Mouse (Mus musculus) CH12.LX (cell line): ENCODE results near the gene Perp. TPM values are rescaled to one million over a fixed set of nuclear protein-coding genes. Genes with fewer than 3 reads are reported as not detected.

Source experiments
- DNase-seq: peaks from one replicate; pipeline ENCODE4 v3.0.0-alpha.2; 2013; ENCODE audit errors: extremely low read depth
- H3K27ac ChIP-seq: 2 replicates; pipeline ENCODE4 v1.5.1; 2012; ENCODE audit warnings: low read depth, mild to moderate bottlenecking, control low read depth, moderate library complexity; ENCODE audit not compliant: insufficient read depth
- H3K27me3 ChIP-seq: replicated peaks from 2 replicates; pipeline ENCODE3; 2012; ENCODE audit warnings: inconsistent platforms
- H3K36me3 ChIP-seq, 2 experiments: replicated peaks in 1 of 2; 2 replicates each; pipeline versions ENCODE3 to v1.6.1; 2012; ENCODE audit warnings: inconsistent platforms in 1 of 2, low read length in 1 of 2, mild to moderate bottlenecking in 1 of 2, mixed read lengths in 1 of 2, moderate library complexity in 1 of 2; ENCODE audit not compliant: control insufficient read depth in 1 of 2, insufficient read depth in 1 of 2
- H3K4me1 ChIP-seq, 2 experiments: 2 replicates each; pipeline ENCODE4 v1.6.1; 2012; ENCODE audit warnings: inconsistent platforms in 1 of 2, moderate library complexity in 1 of 2; ENCODE audit not compliant: insufficient read depth in 2 of 2, control insufficient read depth in 1 of 2
- H3K4me2 ChIP-seq: 2 replicates; pipeline ENCODE4 v1.6.1; 2012; ENCODE audit warnings: low read depth, mild to moderate bottlenecking, control low read depth; ENCODE audit not compliant: poor library complexity, insufficient read depth, severe bottlenecking
- H3K4me3 ChIP-seq, 3 experiments: fragments of 150-350 bp in 1 of 3; sonication (generic) in 1 of 3; replicated peaks in 1 of 3; 2 replicates each; pipeline versions ENCODE3 to v1.5.1; 2011 to 2012; ENCODE audit warnings: low read depth in 2 of 3, low read length in 2 of 3, mild to moderate bottlenecking in 2 of 3, moderate library complexity in 2 of 3, control low read depth in 1 of 3, improper control_type of control experiment in 1 of 3, inconsistent platforms in 1 of 3, mixed read lengths in 1 of 3; ENCODE audit not compliant: poor library complexity in 1 of 3
- H3K79me2 ChIP-seq: replicated peaks from 2 replicates; pipeline ENCODE4 v1.6.1; 2012; ENCODE audit warnings: mild to moderate bottlenecking, moderate library complexity; ENCODE audit not compliant: control insufficient read depth, poor library complexity, insufficient read depth, severe bottlenecking; ENCODE audit errors: extremely low read depth
- H3K9ac ChIP-seq: 2 replicates; pipeline ENCODE4 v1.6.1; 2012; ENCODE audit warnings: low read depth, mild to moderate bottlenecking, control low read depth, moderate library complexity; ENCODE audit not compliant: insufficient read depth
- H3K9me3 ChIP-seq: replicated peaks from 2 replicates; pipeline ENCODE3; 2012; ENCODE audit warnings: low read length, inconsistent platforms, mixed read lengths
- CTCF ChIP-seq, 2 experiments: IDR thresholded peaks in 1 of 2; conservative IDR thresholded peaks in 1 of 2; 2 replicates each; pipeline ENCODE4 v1.5.1; 2011 to 2012; ENCODE audit warnings: low read depth in 2 of 2, low read length in 2 of 2, improper control_type of control experiment in 1 of 2, inconsistent platforms in 1 of 2, mild to moderate bottlenecking in 1 of 2, moderate library complexity in 1 of 2
- EP300 ChIP-seq: IDR thresholded peaks from 2 replicates; pipeline ENCODE4 v1.6.1; 2011; ENCODE audit warnings: low read length, improper control_type of control experiment
- ETS1 ChIP-seq: conservative IDR thresholded peaks from 2 replicates; pipeline ENCODE4 v1.6.1; 2012; ENCODE audit warnings: low read depth, mild to moderate bottlenecking, inconsistent platforms, low read length, improper control_type of control experiment, moderate library complexity
- JUN ChIP-seq: IDR thresholded peaks from 2 replicates; pipeline ENCODE4 v1.6.1; 2011; ENCODE audit warnings: low read depth, mild to moderate bottlenecking, low read length, improper control_type of control experiment, moderate library complexity; ENCODE audit not compliant: insufficient read depth
- JUND ChIP-seq: conservative IDR thresholded peaks from 2 replicates; pipeline ENCODE4 v1.6.1; 2011; ENCODE audit warnings: low read depth, low read length, improper control_type of control experiment
- KAT2A ChIP-seq: IDR thresholded peaks from 2 replicates; pipeline ENCODE4 v1.6.1; 2012; ENCODE audit warnings: low read length, improper control_type of control experiment, inconsistent platforms; ENCODE audit not compliant: insufficient replicate concordance
- MAFK ChIP-seq: IDR thresholded peaks from 2 replicates; pipeline ENCODE4 v1.6.1; 2011; ENCODE audit warnings: low read length, improper control_type of control experiment; ENCODE audit not compliant: insufficient replicate concordance
- MAZ ChIP-seq: IDR thresholded peaks from 2 replicates; pipeline ENCODE4 v1.6.1; 2012; ENCODE audit warnings: low read depth, mild to moderate bottlenecking, inconsistent platforms, low read length, improper control_type of control experiment, moderate library complexity
- MEF2A ChIP-seq: IDR thresholded peaks from 2 replicates; pipeline ENCODE4 v1.6.1; 2014; ENCODE audit warnings: low read depth, mild to moderate bottlenecking, inconsistent platforms, low read length, improper control_type of control experiment, borderline replicate concordance
- MYC ChIP-seq: IDR thresholded peaks from 2 replicates; pipeline ENCODE4 v1.6.1; 2011; ENCODE audit warnings: low read depth, mild to moderate bottlenecking, improper control_type of control experiment, low read length
- NELFE ChIP-seq: IDR thresholded peaks from 2 replicates; pipeline ENCODE4 v1.6.1; 2011; ENCODE audit warnings: low read depth, low read length, improper control_type of control experiment
- PAX5 ChIP-seq: IDR thresholded peaks from 2 replicates; pipeline ENCODE4 v1.6.1; 2012; ENCODE audit warnings: low read length, inconsistent platforms, mixed read lengths
- RAD21 ChIP-seq: IDR thresholded peaks from 2 replicates; pipeline ENCODE4 v1.6.1; 2011; ENCODE audit warnings: low read depth, mild to moderate bottlenecking, low read length, improper control_type of control experiment, moderate library complexity
- TBP ChIP-seq: conservative IDR thresholded peaks from 2 replicates; pipeline ENCODE4 v1.6.1; 2011; ENCODE audit warnings: low read depth, low read length, improper control_type of control experiment
- TCF12 ChIP-seq: IDR thresholded peaks from 2 replicates; pipeline ENCODE4 v1.6.1; 2014; ENCODE audit warnings: low read depth, mild to moderate bottlenecking, inconsistent platforms, low read length, improper control_type of control experiment
- USF2 ChIP-seq: conservative IDR thresholded peaks from 2 replicates; pipeline ENCODE4 v1.6.1; 2011; ENCODE audit warnings: low read depth, low read length, improper control_type of control experiment
- ZNF384 ChIP-seq: IDR thresholded peaks from 2 replicates; pipeline ENCODE4 v1.6.1; 2012; ENCODE audit warnings: low read depth, low read length, improper control_type of control experiment, inconsistent platforms
- dilution Hi-C: fragments of 300-500 bp; cut with MboI; formaldehyde crosslinking; loops from 2 replicates; pipeline ENCODE4 v1.14.3; 2020; ENCODE audit warnings: low sequenced_read_pairs; ENCODE audit not compliant: extremely low pct_unique_long_range_greater_than_20kb, extremely low pct_ligation_motif_present
- in situ Hi-C: fragments of 300-500 bp; cut with MboI; formaldehyde crosslinking; loops from 3 replicates; pipeline ENCODE4 v1.14.3; 2019; ENCODE audit warnings: low sequenced_read_pairs, low pct_ligation_motif_present, low pct_unique_long_range_greater_than_20kb, mixed read lengths
- polyA plus RNA-seq: library from polyadenylated mRNA; unstranded; fragments of >175 nt; gene quantifications from 2 replicates; pipeline ENCODE4 v1.2.1, GENCODE M21; 2012; ENCODE audit warnings: low read depth; ENCODE audit not compliant: insufficient read length
- total RNA-seq, 2 experiments: library from RNA; depleted of rRNA; stranded (reverse); fragments of 300-350 nt in 1 of 2; fragments of >200 nt in 1 of 2; gene quantifications; 2 replicates each; pipeline ENCODE4 v1.2.3; 2012 to 2014

Gene Perp
- total and polyA plus RNA-seq, 3 experiments = 0.51 TPM; not detected in 2

DNA sequence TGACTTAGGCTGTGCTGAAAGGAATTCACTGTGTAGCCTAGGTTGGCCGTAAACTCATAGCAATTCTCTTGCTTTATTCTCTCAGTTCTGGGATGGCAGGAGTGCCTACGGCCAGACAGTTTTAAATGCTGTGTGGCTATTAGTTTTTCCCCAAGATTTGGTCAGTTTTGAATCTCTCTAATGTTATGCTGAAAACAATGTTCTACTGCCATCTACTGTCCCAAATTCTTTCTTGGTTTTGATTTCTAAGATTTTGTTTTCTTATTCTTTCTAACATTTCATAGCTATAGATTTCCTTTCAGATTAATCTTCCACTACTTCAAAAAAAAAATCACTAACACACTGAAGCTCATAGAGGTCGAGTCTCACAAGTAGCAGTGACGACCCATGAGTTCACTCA lies 4.1 kb upstream of the Perp start:
- Histone ChIP-seq H3K27me3 (no peaks in the 10 kb centered on the region), H3K4me1 (peaks cover 0 to 20% of the 10 kb centered on the region in 2 experiments; a peak in 3 of 4 replicates), H3K79me2 (no peaks in the 10 kb centered on the region), H3K36me3 (no peaks in the 10 kb centered on the region), H3K9ac (no peak overlapping the region), H3K9me3 (no peaks in the 10 kb centered on the region), H3K4me2 (no peak overlapping the region), H3K4me3 (no peak overlapping the region), H3K27ac (no peak overlapping the region)
- dilution Hi-C loops (no loop called here), in situ Hi-C loops (no loop called here)
- peak in 1 of 2 experiments; percentile 34; a peak in 2 of 4 replicates for TF ChIP-seq CTCF (conservative IDR thresholded peaks at IDR 0.05 in 1 of 2, IDR thresholded peaks at IDR 0.05 in 1 of 2; ENCODE audit: low read depth in 2 of 2, low read length in 2 of 2)
- TF ChIP-seq JUND = no peak
- TF ChIP-seq MAZ = no peak
- TF ChIP-seq USF2 = no peak
- no peak for TF ChIP-seq EP300
- TF ChIP-seq JUN = no peak
- TF ChIP-seq TCF12 = no peak
- no peak for TF ChIP-seq NELFE
- TF ChIP-seq ZNF384 = no peak
- peak; percentile 51 for TF ChIP-seq RAD21
- DNase-seq = no peak

DNA sequence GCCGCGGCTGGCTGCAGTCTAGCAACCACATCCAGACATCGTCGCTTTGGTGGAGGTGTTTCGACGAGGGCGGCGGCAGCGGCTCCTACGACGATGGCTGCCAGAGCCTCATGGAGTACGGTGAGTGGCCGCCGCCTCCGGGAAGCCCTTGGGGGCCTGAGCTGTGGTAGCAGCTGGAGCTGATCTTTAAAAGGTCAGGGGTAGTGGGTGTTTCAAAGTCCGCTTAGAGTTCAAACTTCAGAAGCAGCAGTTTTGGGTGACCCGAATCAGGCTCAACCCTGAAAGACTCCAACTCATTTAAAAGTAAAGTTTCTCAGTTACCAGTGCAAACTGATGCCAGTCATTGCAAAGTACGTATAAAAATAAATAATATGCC lies 455 bp downstream of the Perp start:
- dilution Hi-C loops (no loop called here), in situ Hi-C loops (no loop called here)
- no peak for DNase-seq
- Histone ChIP-seq H3K27me3 (no peaks in the 10 kb centered on the region), H3K79me2 (no peaks in the 10 kb centered on the region), H3K4me2 (no peak overlapping the region; the same call in 1 of the 2 replicates), H3K4me1 (no peaks in the 10 kb centered on the region), H3K9ac (no peak overlapping the region), H3K27ac (no peak overlapping the region), H3K36me3 (no peaks in the 10 kb centered on the region), H3K4me3 (no peak overlapping the region), H3K9me3 (no peaks in the 10 kb centered on the region)
- TF ChIP-seq MYC (no peak), TCF12 (no peak), PAX5 (no peak), JUND (no peak), MAZ (no peak), ETS1 (no peak), EP300 (no peak), CTCF (conservative IDR thresholded peaks at IDR 0.05 in 1 of 2, IDR thresholded peaks at IDR 0.05 in 1 of 2; ENCODE audit: low read depth in 2 of 2, low read length in 2 of 2) (no peak)

DNA sequence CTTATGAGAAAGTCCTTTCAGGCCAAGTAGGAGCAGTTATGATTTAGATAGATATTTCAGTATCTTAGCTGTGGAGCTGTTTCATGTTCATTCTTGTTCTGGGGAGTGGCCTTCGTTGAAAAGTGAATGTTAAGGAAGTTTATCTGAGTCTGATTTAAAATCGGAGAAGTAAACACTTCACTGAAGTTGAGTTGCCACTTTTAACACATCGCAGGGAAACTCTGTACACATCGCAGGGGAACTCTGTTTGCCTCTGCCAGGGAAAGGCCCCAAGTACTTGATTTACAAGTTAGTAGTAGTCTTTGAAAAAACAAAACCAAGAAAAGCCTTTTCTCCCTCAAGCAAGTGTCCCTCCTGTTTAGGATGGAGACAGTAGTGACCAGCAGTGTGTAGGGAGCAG lies 891 bp downstream of the Perp start:
- H3K27me3 ChIP-seq = no peaks in the 10 kb centered on the region
- no peaks in the 10 kb centered on the region for H3K4me1 ChIP-seq
- H3K4me3 ChIP-seq = no peak overlapping the region
- dilution Hi-C loops = no loop called here
- no peak overlapping the region for H3K9ac ChIP-seq
- H3K27ac ChIP-seq = no peak overlapping the region
- TF ChIP-seq KAT2A = no peak
- no peak for TF ChIP-seq MAFK
- TF ChIP-seq NELFE = no peak
- no peak for TF ChIP-seq ETS1
- TF ChIP-seq MEF2A = no peak
- TF ChIP-seq RAD21 = no peak
- TF ChIP-seq TBP = no peak
- H3K4me2 ChIP-seq = no peak overlapping the region
- H3K79me2 ChIP-seq = no peaks in the 10 kb centered on the region
- H3K36me3 ChIP-seq = no peaks in the 10 kb centered on the region
- no peaks in the 10 kb centered on the region for H3K9me3 ChIP-seq
- in situ Hi-C loops = no loop called here
- no peak for DNase-seq
